Mouse (Mus musculus): Measurements from ENCODE around the gene Calm3. TPM values are rescaled to one million over a fixed set of nuclear protein-coding genes. Genes with fewer than 3 reads are reported as not detected.
A peak's percentile ranks its signal among the peaks of the same experiment; 100 is the strongest.

Calm3 gene
- polyA plus RNA-seq, 1 experiment from 2014 or later: 333 TPM

DNA sequence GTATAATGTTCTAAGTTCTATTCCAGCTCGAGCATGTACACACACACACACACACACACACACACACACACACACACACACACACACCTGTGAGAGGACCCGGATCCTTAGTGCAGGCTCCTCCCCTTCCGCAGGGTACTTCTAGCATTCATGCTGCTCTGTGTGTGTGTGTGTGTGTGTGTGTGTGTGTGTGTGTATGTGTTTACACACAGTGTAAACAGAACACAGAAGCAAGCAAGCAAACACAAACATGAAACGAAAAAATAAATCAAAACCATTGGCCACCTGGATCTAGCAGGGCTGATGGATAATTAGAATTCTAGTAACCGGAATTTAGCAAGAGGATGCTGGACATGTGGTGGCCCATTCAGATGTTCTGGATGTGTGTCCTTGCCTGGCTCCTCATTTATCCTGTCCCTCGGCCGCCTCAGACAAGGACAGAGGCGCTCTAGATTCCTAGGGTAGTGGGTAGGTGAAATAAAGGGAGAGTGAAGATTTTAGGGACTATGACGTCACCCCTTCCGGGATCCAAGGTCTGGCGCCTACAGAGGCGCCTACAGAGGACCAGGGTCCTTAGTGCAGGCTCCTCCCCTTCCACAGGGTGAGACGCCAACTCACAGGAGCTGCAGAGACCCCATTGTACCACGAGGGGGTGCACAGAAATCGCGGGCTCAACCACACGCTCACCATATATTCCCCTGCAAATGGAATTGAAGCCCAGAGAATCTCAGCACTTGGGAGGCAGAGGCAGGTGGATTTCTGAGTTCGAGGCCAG is 27.1 kb upstream of the Calm3 start:
- Histone ChIP-seq H3K4me3 (replicated peaks; ENCODE audit: low read length) (no peak overlapping the region), H3K36me3 (ENCODE audit: control insufficient read depth, insufficient read depth) (no peaks in the 10 kb centered on the region), H3K4me2 (ENCODE audit: low read length) (no peak overlapping the region), H3K27me3 (replicated peaks; ENCODE audit: control insufficient read depth, insufficient read depth, low read length) (peaks cover 1% of the 10 kb centered on the region; the same call in 1 of the 2 replicates), H3K9me3 (ENCODE audit: control insufficient read depth, low read length) (no peaks in the 10 kb centered on the region), H3K27ac (ENCODE audit: low read length) (no peak overlapping the region), H3K9ac (replicated peaks; ENCODE audit: low read depth, low read length) (no peak overlapping the region), H3K4me1 (replicated peaks; ENCODE audit: control insufficient read depth, insufficient read depth, low read length) (peaks cover 46% of the 10 kb centered on the region)
- 25% methylated on average over 18 of the region's 18 CpGs for WGBS
- ATAC-seq: peak; percentile 49

DNA sequence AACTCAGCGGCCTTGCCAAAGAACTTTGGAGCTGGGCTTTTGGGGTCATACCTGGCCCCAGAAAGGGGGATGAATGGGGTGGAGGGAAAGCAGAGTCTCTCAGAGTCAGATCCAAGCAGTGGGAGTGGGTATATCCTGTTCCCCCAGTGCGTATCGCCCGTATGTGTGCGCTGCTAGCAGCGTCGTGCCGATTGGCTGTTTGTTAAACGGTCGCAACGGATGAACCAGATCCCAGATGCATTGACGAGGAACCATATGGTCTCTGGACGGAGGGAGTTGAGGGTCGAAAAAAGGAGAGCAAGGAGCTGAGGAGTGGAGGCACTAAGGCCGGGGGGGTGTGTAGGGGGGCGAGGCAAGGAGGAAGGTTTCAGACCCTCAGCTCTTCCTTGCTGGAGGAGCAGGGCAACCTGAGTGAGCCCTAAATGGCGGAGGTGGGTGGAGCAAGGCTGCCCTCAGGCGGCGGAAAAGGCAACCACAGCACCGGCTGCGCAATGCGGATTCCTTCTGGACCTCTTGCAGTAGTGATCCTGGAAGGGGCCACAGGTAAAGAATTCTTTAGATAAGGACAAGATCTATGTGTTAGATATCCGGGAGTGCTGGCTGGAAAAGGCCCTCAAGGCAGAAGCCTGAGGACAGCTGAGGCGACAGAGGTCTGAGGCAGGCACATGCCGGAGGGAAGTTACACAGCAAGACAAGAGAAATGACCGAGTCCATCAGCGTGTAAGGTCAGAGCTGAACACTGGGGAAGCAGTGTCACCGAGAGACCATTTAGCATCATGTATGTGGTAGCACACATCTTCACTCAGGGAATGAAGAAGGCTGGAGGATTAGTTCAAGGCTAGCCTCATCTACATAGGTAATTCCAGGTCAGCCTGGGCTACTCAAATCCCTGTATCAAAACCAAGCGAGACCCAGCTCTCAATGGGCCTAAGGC is 26.3 kb upstream of the Calm3 start:
- Histone ChIP-seq H3K9ac (replicated peaks; ENCODE audit: low read depth, low read length) (peak overlapping the region; percentile 49), H3K36me3 (ENCODE audit: control insufficient read depth, insufficient read depth) (no peaks in the 10 kb centered on the region), H3K4me2 (ENCODE audit: low read length) (peak overlapping the region; percentile 60), H3K27ac (ENCODE audit: low read length) (peak overlapping the region; percentile 61), H3K9me3 (ENCODE audit: control insufficient read depth, low read length) (no peaks in the 10 kb centered on the region), H3K4me1 (replicated peaks; ENCODE audit: control insufficient read depth, insufficient read depth, low read length) (peaks cover 55% of the 10 kb centered on the region), H3K27me3 (replicated peaks; ENCODE audit: control insufficient read depth, insufficient read depth, low read length) (peaks cover 8% of the 10 kb centered on the region; the same call in 1 of the 2 replicates), H3K4me3 (replicated peaks; ENCODE audit: low read length) (peak overlapping the region; percentile 38)
- ATAC-seq: peak; percentile 62
- 11% methylated on average over 29 of the region's 29 CpGs for WGBS

DNA sequence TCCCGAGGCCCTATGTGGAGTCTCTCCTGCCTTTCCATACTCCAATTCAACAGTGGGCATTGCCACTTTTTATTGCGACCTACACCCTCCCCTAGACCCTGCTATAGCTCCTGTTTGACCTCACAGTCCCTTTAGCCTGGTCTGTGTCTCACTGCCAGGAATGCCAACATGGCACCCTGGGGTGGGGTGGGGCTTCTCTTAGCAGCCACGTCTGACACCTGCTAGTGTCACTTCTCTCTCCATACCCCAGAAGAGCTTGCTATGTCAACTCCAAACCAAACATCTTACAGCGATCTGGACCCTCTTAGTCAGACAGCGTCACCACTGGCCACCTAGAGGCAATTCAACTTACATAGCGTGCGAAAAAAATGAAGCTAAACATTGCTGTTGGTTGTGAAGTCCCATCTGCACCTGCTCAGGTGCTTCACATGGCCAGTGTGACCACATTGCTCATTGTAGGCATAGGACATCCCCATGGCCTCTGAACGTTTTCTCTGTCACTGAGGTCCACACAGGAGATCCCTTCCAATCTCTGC is 25.1 kb upstream of the Calm3 start:
- peaks cover 61% of the 10 kb centered on the region for H3K4me1 ChIP-seq (replicated peaks; ENCODE audit: control insufficient read depth, insufficient read depth, low read length)
- peak overlapping the region; percentile 81 for H3K4me2 ChIP-seq (ENCODE audit: low read length)
- H3K27me3 ChIP-seq (replicated peaks; ENCODE audit: control insufficient read depth, insufficient read depth, low read length): peaks cover 8% of the 10 kb centered on the region; the same call in 1 of the 2 replicates
- no peak overlapping the region for H3K9ac ChIP-seq (replicated peaks; ENCODE audit: low read depth, low read length)
- no peak for ATAC-seq
- H3K4me3 ChIP-seq (replicated peaks; ENCODE audit: low read length): no peak overlapping the region; the same call in none of the 2 replicates
- H3K36me3 ChIP-seq (ENCODE audit: control insufficient read depth, insufficient read depth): no peaks in the 10 kb centered on the region
- 63% methylated on average over 8 of the region's 8 CpGs for WGBS
- no peak overlapping the region for H3K27ac ChIP-seq (ENCODE audit: low read length)
- no peaks in the 10 kb centered on the region for H3K9me3 ChIP-seq (ENCODE audit: control insufficient read depth, low read length)

DNA sequence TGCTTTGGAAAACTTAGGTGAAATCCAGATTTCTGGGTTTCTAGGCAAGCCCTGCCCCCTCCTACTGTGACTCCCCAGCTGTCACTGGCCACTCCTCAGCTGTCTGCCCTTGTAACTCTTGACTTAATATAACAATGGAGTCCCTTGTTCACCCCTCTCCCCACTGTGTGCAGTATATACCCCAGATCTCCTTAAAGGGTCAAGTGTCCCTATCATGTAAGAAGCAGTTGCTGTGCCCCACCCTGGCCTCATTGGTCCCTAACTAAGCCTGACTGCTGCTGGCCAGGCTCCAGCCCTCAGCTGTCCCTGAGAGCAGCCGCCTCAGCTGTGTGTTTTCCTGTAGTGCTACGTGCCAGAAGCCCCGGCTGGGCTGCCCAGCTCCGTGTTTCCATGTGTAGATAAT is 24.0 kb upstream of the Calm3 start:
- WGBS: 0% methylated on average over 4 of the region's 4 CpGs
- no peaks in the 10 kb centered on the region for H3K9me3 ChIP-seq (ENCODE audit: control insufficient read depth, low read length)
- peak overlapping the region; percentile 57 for H3K4me3 ChIP-seq (replicated peaks; ENCODE audit: low read length)
- ATAC-seq: no peak
- peak overlapping the region; percentile 38 for H3K27ac ChIP-seq (ENCODE audit: low read length)
- peaks cover 8% of the 10 kb centered on the region; the same call in 1 of the 2 replicates for H3K27me3 ChIP-seq (replicated peaks; ENCODE audit: control insufficient read depth, insufficient read depth, low read length)
- no peaks in the 10 kb centered on the region for H3K36me3 ChIP-seq (ENCODE audit: control insufficient read depth, insufficient read depth)
- peak overlapping the region; percentile 81 for H3K4me2 ChIP-seq (ENCODE audit: low read length)
- H3K9ac ChIP-seq (replicated peaks; ENCODE audit: low read depth, low read length): peak overlapping the region; percentile 76
- peaks cover 71% of the 10 kb centered on the region for H3K4me1 ChIP-seq (replicated peaks; ENCODE audit: control insufficient read depth, insufficient read depth, low read length)

DNA sequence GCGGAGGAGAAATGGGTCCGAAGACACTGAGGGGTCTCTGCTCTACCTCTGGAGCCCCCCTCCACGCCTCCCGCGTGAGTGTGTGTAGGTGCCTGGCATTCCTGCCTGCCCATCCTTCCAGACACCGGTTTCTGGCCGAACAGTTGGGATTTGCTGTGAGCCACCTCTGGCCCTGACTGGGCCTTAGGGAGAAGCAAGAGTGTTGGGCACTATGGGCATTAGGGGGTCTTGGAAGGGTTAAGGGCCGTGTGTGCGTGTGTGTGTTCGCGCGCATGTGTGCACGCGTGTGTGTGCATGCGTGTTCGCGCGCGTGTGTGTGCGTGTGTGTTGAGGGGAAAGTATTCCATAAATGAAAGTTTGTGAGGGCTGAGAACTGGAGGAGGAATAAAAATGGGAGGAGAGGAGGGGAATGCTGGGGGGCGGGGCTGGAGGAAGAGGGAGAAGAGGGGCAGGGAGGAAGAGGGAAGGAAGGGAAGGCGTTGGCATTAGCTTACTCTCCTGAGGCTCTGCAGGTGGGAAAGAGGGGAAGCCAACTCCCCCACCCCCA is 23.5 kb upstream of the Calm3 start:
- H3K4me3 ChIP-seq (replicated peaks; ENCODE audit: low read length): peak overlapping the region; percentile 57
- no peak for ATAC-seq
- no peaks in the 10 kb centered on the region for H3K36me3 ChIP-seq (ENCODE audit: control insufficient read depth, insufficient read depth)
- H3K27me3 ChIP-seq (replicated peaks; ENCODE audit: control insufficient read depth, insufficient read depth, low read length): peaks cover 8% of the 10 kb centered on the region; the same call in 1 of the 2 replicates
- peaks cover 70% of the 10 kb centered on the region for H3K4me1 ChIP-seq (replicated peaks; ENCODE audit: control insufficient read depth, insufficient read depth, low read length)
- H3K9me3 ChIP-seq (ENCODE audit: control insufficient read depth, low read length): no peaks in the 10 kb centered on the region
- peak overlapping the region; percentile 76 for H3K9ac ChIP-seq (replicated peaks; ENCODE audit: low read depth, low read length)
- H3K4me2 ChIP-seq (ENCODE audit: low read length): peak overlapping the region; percentile 81
- peak overlapping the region; percentile 71 for H3K27ac ChIP-seq (ENCODE audit: low read length)
- WGBS: 19% methylated on average over 21 of the region's 22 CpGs

DNA sequence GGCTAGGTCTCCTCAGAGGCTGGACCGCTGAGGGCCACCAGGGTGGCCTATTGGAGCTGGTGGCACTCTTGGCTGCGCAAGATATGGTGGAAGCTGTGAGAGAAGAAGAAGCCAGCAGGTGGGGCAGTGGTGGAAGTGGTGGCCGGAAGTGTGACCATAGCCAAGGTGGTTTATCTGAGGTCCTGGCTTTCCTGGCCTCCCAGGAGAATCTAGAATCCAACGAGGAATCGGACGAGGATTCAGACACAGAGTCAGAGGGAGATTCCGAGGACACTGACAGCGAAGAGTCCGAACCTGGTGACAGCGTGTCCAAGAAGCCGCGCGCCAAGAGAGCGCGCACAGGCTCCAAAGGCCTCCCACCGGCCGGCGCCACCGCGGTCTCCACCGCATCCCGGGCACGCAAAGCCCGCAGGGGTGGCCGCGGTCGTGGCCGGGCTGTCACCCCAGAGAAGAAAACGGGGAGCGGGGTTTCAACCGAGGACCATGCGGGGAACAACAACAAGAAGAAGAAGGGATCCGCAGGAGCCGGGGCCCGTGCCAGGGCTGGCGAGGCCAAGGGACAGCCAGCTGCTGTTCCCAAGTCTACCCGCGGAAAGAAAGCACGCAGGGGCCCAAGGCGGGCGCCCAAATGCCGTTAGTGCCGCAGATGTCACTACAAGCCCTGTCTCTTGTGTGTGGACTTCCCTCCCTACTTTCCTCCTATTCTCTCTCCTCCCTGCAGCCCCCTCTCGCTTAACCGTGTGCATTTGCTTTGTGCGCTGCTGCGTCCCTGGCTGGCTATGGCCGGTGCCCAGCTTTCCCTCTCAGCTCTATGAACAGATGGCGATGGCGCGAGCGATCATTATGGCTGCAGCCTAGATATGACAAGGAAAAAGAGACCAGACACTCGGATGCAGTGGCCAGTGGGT is 22.8 kb upstream of the Calm3 start:
- Histone ChIP-seq H3K9me3 (ENCODE audit: control insufficient read depth, low read length) (no peaks in the 10 kb centered on the region), H3K36me3 (ENCODE audit: control insufficient read depth, insufficient read depth) (no peaks in the 10 kb centered on the region), H3K27ac (ENCODE audit: low read length) (peak overlapping the region; percentile 71), H3K4me2 (ENCODE audit: low read length) (peak overlapping the region; percentile 81), H3K27me3 (replicated peaks; ENCODE audit: control insufficient read depth, insufficient read depth, low read length) (peaks cover 8% of the 10 kb centered on the region; the same call in 1 of the 2 replicates), H3K4me3 (replicated peaks; ENCODE audit: low read length) (peak overlapping the region; percentile 57), H3K4me1 (replicated peaks; ENCODE audit: control insufficient read depth, insufficient read depth, low read length) (peaks cover 70% of the 10 kb centered on the region), H3K9ac (replicated peaks; ENCODE audit: low read depth, low read length) (peak overlapping the region; percentile 76)
- ATAC-seq: no peak
- WGBS: 2% methylated on average over 53 of the region's 53 CpGs

DNA sequence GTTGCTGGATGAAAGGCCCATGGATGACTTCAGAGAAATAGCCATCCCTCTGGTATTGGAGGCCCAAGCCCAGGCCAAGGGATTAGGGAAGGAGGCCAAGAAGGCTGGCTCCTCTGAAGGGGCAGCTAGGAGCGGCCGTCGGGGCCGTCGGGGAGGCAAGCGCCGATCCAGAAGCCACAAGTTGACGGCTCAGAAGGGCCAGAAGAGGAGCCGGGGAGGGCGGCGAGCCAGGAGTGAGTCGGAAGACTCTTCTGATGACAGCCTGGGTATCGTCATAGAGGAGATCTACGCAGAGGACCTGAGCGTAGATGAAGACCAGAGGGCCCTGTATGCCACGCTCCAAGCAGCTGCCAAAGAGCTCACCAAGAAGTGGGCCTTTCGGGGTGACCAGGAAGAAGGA is 21.5 kb upstream of the Calm3 start:
- Histone ChIP-seq H3K27me3 (replicated peaks; ENCODE audit: control insufficient read depth, insufficient read depth, low read length) (peaks cover 8% of the 10 kb centered on the region; the same call in 1 of the 2 replicates), H3K4me3 (replicated peaks; ENCODE audit: low read length) (peak overlapping the region; percentile 57), H3K27ac (ENCODE audit: low read length) (peak overlapping the region; percentile 90), H3K9ac (replicated peaks; ENCODE audit: low read depth, low read length) (peak overlapping the region; percentile 76), H3K9me3 (ENCODE audit: control insufficient read depth, low read length) (no peaks in the 10 kb centered on the region), H3K4me1 (replicated peaks; ENCODE audit: control insufficient read depth, insufficient read depth, low read length) (peaks cover 70% of the 10 kb centered on the region), H3K4me2 (ENCODE audit: low read length) (peak overlapping the region; percentile 81), H3K36me3 (ENCODE audit: control insufficient read depth, insufficient read depth) (no peaks in the 10 kb centered on the region)
- ATAC-seq: no peak
- 16% methylated on average over 17 of the region's 17 CpGs for WGBS

DNA sequence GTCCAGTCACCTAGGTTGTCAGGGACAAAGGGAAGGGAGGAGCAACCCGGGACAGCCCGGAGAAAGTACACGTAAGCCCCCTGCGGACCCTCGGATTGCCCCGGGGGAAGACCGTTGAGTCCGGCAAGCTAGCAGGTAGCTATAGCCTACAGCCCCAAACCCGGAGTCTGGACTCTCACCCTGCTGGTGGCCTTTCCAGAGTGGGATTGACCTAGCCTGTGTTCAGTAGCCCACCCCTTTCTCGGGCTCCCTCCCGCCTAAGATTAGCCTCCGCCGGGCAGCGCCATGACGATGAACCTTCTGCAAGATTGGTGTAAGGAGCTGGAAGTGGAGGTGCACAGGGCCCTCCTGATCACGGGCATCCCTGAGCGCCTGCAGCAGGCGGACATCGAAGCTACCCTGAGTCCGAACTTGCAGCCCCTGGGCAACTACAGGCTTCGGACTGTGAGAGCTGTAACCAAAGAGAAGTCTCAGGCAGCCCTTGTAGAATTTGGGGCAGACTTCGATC is 20.9 kb upstream of the Calm3 start:
- 2% methylated on average over 22 of the region's 22 CpGs for WGBS
- H3K9ac ChIP-seq (replicated peaks; ENCODE audit: low read depth, low read length): peak overlapping the region; percentile 76
- peak overlapping the region; percentile 81 for H3K4me2 ChIP-seq (ENCODE audit: low read length)
- H3K4me3 ChIP-seq (replicated peaks; ENCODE audit: low read length): peak overlapping the region; percentile 57
- H3K4me1 ChIP-seq (replicated peaks; ENCODE audit: control insufficient read depth, insufficient read depth, low read length): peaks cover 71% of the 10 kb centered on the region
- peak overlapping the region; percentile 90 for H3K27ac ChIP-seq (ENCODE audit: low read length)
- H3K36me3 ChIP-seq (ENCODE audit: control insufficient read depth, insufficient read depth): no peaks in the 10 kb centered on the region
- H3K9me3 ChIP-seq (ENCODE audit: control insufficient read depth, low read length): no peaks in the 10 kb centered on the region
- H3K27me3 ChIP-seq (replicated peaks; ENCODE audit: control insufficient read depth, insufficient read depth, low read length): peaks cover 8% of the 10 kb centered on the region; the same call in 1 of the 2 replicates
- ATAC-seq: peak; percentile 13
